Mouse (Mus musculus): ENCODE results near the gene Ttc41.
"Not testable (repeated sequence)": the region's sequence is repeated elsewhere in the genome, so short reads cannot be mapped to it uniquely, and the experiment has no call there.

Ttc41 gene

DNA sequence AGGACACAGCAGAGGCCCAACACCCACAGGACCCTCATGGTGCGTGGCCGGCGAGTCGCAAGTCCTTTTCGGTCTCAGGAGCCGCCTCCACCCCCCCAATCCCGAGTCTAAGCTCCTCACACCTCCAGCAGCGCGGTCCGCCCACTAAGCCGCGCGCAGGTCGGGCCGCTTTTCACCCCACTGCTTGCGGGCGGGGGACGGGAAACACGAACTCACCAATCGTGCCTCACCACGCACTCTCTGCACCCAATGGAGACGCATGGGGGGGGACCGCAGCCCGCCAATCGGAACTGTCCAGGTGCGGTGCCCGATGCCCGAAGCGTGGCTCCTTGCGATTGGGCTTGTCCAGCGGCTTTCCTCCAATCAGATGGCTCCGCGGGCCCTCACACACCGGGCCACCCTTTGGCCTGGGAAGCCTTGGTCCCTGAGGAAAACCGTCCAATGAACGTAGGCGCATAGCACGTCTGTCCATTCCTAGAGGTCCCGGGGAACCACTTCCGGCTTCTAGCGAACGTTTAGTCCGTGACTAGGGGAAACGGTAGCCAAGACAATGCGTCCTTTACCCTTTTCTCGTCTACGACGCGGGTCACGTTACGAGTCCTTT, at the start of gene Ttc41, which contains the start of gene Hsp90b1:
TSS of gene Ttc41 (plus strand) at position 494 of the 604 bp plus-strand sequence.
TSS of gene Hsp90b1 (minus strand) at position 192 of the 604 bp plus-strand sequence.
- peak; percentile 93 to 100 for DNase-seq (ENCODE audit: low spot score in 2 of 2)

DNA sequence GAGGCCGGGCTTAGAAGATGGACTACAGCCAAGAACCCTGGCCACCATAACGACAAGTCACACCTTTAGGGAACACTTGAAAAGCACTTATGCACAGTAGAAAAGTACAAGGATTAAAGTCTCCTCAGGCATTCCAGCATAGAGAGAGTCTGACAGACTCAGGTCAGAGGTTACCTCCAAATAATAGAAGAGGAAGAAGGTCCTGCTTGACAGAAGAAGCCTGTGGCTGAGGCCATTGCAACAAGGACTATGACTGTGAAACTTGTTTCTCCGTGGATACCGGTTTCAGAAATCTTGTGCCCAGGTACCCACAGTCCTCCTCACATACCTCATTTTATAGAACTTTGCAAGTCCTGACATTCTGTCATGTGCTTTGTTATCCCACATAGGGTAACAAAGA, 35.1 kb upstream of the Ttc41 start:
- not testable (repeated sequence) for DNase-seq (ENCODE audit: low spot score in 2 of 2)

DNA sequence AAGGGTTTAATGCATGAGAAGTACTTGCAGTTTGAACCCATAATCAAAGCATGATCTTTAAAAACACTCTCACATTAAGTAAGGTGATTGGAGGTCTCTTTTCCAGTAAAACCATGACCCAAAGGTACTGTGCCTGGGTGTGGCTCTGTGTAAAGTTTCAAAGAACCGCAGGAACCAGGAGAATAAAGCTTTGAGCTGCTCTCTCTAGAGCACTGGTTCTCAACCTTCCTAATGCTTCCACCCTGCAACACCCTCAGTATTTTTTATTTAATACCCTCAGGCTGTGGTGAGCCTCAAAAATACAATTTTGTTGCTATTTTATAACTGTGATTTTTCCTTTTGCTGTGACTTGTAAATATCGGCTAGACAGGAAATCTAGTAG, 20.8 kb upstream of the Ttc41 start:
- DNase-seq (ENCODE audit: low spot score in 2 of 2) = not testable (repeated sequence)

DNA sequence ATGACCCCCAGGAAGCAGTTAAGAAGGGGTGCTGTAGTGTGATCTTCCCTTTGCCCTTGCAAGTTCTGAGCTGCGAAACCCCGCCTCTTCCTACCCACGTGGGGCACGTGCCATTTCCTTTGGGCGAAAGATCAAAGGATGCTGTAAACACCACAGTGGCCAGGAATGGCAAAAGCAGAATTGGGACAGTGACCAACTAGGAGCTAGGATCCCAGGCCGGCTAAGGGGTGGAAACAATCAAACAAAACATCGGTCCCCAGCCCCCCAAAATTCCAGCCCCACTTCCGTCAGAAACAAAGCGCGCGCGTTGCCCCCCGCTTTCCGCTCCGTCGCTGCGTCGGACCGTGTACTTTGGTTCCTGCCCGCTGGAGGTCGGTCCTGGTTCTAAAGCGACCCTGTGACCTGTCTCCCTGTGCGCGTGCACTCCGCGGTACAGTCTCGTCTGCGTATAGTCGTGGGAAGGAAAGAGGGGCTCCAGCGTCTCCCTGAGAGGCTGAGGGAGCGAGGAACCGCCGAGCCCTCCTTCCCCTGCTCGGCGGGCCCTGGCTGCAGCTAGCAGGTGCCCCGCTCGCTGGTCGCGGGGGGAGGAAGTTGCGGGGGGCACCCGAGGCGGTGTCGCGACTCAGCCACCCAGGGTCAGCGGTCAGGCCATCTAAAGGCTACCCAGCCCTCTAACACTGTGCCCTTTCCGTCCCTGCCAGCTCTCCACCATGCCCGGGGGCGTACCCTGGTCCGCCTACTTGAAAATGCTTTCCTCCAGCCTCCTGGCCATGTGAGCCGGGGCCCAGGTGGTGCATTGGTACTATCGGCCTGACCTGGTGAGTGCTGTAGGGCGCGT, 20.2 kb upstream of the Ttc41 start:
- DNase-seq (ENCODE audit: low spot score in 2 of 2) = peak; percentile 47 to 77

DNA sequence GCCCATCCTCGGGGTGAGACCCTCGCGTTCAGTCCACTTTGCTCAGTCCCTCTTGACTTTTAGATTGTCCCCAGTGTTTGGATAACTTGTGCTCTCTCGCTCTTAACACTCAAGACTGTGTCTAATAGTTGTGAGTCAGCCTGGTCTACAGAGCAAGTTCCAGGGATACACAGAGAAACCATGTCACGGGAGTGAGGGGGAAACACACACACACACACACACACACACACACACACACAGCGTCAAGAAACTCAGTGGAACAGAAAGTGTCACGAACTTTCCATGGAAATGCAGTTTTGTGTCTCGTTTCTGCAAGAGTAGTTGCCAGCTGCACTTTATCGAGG, 19.6 kb upstream of the Ttc41 start:
- not testable (repeated sequence) for DNase-seq (ENCODE audit: low spot score in 2 of 2)

DNA sequence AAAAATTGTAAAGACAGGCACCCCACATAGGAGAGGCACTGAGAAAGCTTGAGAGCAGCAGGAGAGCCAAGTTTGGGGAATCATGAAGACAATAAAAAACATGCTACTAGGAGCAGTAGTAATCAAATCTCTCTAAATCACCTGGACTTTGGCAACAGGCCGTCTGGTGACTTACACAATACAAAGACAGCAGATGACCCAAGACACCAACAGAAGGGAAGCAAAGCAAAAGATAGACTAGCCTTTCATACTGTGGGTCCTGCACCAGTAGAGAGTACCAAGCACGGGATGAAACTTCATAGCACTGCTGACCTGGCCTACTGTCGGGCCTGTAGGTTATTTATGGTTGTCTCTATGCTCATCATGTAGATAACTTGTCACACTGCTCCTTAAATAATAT, 5.4 kb upstream of the Ttc41 start:
- DNase-seq (ENCODE audit: low spot score in 2 of 2) = no peak

DNA sequence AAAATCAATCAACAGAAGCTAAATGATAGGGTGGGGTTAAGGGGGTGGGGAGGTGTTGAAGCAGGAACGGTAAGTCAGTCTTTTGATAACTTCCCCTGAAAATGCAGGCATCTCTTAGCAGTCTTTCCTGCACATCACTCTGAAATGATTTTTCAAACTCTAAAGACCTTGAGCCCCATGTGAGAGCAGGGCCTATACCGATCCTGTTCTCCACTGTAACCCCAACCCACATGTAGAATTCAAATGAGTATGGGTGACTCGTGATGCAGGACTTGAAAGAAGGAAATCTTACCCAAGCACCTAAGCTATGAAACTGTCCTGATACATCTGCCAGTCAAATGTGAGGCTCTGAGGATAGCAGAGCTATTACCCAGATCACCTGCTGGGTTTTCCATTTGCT, 4.6 kb upstream of the Ttc41 start:
- DNase-seq (ENCODE audit: low spot score in 2 of 2) = no peak

DNA sequence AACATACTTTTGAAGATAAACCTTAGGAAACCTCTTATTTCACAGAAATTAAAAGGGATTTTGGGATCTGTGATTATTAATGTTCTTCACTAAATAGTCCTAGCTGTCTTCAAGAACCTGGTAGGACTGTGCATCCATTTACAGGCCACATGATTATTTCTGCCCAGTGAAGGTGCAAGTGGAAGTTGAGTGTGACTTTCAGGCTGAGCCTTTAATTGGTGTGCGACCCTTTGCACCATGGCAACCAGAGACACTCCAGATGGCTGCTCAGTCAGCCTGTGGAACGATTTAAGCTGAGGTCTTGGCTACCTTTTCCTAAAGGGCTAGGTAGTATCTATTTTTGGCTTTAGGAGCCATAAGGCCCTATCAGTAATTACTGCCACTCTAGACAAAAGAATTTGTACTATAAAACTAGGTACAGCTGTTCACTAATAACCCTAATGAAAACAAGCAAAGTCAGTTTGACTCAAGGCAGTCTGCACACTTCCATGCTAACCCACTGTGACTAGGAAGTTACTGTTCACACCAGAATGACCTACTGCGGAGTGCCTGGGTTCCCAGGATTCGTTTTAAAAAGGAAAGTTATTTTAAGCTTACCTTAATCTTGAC, 3.2 kb upstream of the Ttc41 start:
- DNase-seq (ENCODE audit: low spot score in 2 of 2) = no peak

DNA sequence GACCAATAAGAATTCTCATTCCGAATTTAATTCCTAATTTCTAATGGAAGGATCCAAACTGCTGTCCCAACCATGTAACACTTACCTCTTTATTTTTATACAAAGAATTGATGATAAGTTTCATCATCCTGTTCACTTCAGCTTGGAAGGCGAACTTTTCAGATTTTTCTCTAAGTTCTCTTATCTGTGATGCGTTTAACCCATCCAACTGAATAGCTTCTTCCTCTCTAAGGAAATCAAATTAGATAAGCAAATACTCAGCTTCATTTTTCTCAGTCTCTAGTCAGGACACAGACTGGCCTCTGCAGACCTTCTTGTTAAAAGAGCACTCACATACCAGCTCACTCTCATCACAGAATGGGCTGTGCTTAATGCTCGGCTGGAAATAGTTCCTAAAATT, 2.2 kb upstream of the Ttc41 start:
- no peak for DNase-seq (ENCODE audit: low spot score in 2 of 2)

DNA sequence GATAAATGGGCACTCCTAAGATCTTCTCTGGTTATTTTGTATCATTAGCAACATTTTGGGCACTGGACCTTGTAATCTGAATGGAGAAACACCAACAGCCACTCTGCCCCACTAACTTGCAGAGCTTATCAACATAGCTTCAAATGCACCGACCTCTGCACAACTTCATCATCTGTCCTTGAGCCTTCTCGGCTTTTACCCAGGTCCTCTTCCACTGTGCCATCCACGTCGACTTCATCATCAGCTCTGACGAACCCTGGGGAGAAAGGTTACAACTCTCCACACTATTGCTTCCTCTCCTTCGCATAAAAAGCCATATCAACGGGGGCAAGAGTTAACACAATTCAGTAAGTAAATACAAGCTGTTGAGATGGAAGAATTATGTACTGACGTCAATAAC, 1.5 kb upstream of the Ttc41 start:
- DNase-seq (ENCODE audit: low spot score in 2 of 2) = no peak

DNA sequence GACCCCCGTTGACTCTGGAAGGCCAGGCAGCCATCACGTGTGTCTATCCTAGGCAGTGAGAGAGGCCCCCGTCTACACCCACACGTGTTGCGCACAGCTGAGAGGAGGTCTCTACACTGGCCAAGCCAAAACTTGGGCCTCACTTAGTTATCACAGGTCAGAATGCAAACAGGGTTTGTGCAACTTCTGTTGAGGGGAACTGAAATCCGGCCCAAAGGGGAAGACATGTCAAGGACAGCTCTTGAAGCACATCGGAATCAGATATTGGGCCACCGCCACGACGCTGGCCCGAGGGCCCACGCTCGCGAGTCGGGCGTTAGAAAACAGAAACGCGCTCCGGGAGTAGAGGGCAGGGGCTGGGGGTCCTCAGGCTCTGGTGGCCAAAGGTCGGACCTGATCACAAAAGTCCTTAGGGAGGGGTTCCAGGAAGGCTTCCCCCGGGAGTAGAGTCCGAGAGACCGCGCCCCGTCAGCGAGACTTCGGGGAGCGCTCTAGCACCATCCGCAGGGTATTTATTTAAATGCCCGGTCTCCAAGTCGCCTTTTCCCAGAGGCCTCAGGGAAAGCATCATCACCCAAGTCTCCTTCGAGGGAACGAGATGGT, 921 bp upstream of the Ttc41 start:
- DNase-seq (ENCODE audit: low spot score in 2 of 2) = peak in 1 of 2 experiments; percentile 6

DNA sequence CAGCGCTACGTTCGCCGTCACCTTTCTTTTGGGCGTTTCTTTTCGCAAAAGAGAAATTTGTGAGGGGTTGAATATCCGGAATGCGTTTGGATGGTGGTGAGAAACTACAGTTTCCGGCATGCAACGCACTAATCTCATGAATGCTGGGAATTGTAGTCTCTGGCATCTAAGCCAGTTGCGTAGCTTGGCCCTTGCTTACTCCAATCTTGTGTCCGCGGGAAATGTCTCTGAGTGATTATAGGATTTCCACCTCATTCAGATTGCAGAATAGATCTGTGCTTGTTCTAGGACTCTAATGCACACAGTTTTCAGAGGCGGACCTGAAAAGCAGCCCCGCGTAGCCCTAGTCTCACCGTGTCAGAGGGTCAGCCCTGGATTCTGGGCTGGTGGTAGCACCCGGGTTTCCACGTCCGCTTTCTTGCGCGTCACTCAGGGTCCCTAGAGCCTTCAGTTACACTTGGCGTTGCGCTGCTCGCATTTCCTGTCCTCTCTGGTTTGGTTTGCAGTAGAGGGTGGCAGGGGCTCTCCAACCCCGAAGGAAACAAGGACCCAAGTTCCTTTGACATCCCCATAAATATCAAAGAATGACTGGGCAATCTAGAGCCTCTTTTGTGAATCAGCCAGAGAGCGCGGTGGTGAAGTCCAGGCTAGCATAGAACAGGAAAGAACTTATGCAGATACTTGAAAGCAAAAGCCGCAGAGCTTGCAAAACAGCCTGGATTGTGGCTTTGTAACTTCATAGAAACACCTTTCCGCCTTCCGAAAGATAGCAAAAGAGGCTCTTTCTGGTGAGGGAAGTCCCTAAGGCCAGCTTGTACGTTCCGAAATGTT, 526 bp downstream of the Ttc41 start:
- DNase-seq (ENCODE audit: low spot score in 2 of 2) = peak; percentile 77 to 81

DNA sequence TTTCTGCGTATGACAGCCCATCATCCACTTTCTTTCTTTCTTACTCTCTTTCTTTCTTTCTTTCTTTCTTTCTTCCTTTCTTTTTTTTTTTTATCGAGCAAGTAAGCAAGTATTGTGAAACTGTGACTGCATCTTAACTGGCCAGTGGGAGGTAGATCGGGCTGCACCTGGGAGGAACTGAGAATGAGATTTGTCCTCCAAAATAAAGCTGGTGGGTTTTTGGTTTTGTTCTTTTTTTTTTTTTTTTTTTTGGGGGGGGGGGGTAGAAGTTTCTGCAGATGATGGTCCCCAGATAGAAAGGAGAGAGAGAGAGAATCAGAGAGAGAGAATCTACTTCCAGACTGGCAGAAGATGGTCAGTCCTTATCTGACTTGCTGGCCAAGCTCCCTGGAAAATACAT, 1.5 kb downstream of the Ttc41 start:
- no peak for DNase-seq (ENCODE audit: low spot score in 2 of 2)

DNA sequence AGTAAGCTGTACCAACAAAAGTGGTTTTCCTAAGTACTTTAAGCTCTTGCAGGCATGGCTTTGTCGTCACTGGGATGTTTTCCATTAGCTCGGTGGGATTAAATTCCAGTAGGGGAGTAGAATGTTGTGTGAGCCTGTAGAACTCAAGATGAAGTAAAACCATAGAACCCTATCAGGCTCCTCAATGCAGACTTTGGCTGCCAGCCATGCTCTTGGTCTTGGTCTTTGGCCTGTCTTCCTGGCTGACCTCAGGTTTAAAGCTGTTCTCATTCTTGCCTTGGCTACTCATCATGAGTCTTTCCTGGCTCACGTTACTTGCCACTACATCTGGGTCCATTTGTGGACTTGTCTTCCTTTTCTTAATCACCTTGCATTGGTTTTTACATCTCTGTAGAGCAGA, 6.5 kb downstream of the Ttc41 start:
- no peak for DNase-seq (ENCODE audit: low spot score in 2 of 2)

DNA sequence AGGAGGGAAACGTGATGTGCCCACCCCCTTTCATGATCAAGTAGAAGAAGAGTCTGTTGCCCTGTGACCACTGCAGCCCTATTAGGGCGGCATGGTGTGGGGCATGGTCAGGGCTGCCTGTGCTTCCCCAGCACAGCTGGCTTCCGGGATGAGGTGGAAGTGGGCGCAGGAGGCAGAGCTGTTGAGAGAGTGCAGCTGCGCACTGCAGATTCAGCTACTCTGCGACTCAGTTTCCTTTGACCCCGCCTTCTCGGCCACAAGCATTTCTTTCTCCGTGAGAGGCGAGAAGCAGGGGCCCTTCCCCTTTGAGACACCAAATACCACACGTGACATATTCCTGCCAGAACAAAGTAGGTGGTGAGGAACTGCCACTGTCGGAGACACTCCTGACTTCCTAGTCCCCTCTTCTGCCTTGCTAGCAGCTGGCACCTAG, 22.0 kb downstream of the Ttc41 start:
- DNase-seq (ENCODE audit: low spot score in 2 of 2) = peak; percentile 11 to 16

DNA sequence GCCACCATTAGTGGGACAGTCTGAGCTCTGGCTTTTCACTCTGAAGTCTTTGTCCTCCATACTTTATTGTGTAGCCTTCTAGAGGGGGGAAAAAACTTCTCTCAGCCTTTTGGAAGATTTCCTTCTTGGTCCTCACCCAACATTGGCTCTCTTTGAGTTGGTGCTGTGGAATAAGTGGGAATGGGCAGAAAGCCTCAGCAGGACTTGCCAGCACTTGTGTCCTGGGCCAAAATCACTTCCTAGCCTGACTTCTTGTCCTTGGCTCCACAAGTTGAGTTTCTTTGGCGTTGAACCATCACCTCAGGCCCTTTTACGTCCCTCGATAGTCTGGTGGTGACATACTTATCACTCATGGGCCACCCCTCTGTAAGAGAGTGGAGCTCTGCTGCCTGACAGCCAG, 22.6 kb downstream of the Ttc41 start:
- no peak for DNase-seq (ENCODE audit: low spot score in 2 of 2)

DNA sequence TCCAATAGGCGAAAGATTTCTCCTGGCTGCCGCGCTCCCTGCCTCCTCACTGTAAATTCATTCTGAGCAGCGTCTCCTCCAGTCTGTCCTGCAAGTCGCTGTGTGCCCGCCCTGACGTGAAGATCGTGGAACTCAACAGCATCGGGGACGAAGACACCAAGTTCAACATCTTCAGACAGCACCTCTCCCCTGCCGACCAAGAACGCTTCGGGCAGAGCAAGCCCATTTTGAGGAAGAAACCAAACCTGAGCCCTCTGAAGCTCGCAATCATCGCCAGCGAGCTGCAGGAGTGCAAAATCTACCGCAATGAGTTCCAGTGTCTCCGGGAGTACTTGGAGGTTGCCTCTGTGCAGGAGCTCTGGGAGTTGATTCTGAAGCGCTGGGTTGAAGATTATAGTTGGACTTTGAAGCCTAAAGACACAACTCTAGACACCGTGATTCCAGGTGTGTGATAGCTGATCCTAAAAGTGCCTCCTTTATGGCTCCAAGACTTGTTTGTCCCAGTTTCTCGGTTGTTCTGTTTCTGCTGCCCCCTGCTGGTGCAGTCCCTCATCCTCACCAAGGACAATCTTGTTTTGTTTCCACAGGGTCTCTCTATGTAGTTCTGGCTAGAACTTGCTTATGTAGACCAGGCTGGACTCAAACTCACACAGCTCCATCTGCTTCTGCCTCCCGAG, 25.4 kb downstream of the Ttc41 start:
- peak; percentile 63 to 77 for DNase-seq (ENCODE audit: low spot score in 2 of 2)

DNA sequence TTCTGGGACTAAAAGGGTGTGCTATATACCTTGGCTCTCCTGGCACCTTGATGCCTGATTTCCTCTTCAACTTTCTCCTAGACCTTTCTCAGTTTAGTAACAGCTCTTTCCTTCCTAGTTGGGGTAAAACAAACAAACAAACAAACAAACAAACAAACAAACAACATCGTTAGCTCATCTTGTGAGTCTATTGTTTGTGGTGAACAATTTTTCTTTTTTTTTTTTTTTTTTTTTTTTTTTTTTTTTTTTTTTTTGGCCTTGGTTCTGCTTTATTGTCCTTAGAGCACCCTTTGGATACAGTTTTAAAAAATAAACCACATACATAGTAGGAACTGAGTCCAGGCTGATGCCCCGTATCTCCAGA, 25.9 kb downstream of the Ttc41 start:
- DNase-seq (ENCODE audit: low spot score in 2 of 2) = no peak

DNA sequence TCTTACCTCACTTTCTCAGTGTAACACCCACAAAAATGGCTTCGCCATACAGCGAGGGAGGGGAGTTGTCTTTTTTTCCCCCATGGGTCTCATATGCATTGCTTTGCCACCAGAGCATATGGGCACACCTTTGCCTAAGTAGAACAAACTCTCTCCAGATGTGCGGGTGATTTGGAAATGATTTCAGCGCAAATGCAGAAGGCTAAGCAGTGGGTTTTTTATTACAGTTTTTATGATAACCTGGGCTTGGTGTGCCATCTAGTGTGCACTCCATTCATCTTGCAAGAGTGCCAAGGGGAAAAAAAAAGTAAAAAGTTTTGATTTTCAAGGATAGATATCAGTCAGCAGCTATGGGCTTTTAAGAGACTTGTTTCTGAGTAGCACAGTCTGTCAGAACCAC, 29.4 kb downstream of the Ttc41 start:
- no peak for DNase-seq (ENCODE audit: low spot score in 2 of 2)

DNA sequence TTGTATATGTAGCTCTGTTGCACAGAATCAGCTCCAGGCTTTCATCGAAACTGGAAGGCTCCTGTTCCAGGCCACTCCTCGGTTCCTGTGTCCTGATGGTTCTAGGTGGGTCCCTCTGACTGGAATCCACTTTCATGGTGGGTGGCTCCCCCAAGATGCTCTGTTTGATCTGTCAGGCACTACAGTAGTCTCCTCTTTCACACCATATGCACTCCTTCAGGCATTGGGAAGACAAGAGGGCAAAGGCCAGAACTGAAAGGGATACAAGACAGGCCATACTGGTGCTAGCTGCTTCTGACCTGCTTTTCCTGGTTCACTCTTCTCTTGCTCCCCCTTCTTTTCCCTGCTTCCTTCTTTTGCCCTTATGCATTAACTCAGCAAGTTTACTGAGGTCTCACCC, 37.3 kb downstream of the Ttc41 start:
- DNase-seq (ENCODE audit: low spot score in 2 of 2) = no peak

DNA sequence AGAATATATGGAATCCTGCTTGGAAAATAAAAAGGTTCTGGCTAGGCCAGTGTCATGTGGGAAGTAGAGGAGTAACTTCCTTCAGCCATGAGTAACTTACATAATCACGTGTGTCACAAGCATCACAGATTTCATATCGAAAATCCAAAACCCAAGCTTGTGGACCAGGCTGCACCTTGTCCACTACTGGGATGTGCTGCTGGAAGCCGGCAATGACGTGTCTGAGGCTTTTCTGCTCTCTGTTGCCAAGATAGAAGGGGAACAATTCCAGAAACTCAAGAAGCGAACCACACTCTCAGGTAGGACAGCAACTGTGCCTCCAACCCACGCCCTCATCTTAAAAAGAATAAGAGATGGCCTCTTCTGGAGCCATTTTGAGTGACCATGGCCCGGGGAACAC, 38.7 kb downstream of the Ttc41 start:
- no peak for DNase-seq (ENCODE audit: low spot score in 2 of 2)
